Mouse (Mus musculus) midbrain, embryonic 14.5 days (tissue): ENCODE measurements around the gene Trove2. TPM values are rescaled to one million over a fixed set of nuclear protein-coding genes. Genes with fewer than 3 reads are reported as not detected.

Source experiments
- ATAC-seq: fragments of 200-750 bp; cut with Nextera tagmentation; 2 replicates; pipeline ENCODE4 v1.8.0; 2017; ENCODE audit warnings: moderate number of reproducible peaks, moderate library complexity; ENCODE audit not compliant: low FRiP score, low TSS enrichment
- DNase-seq: peaks from one replicate; pipeline ENCODE4 v3.0.0-alpha.2; 2015
- H3K27ac ChIP-seq: fragments of 300-500 bp; sonication (generic); replicated peaks from 2 replicates; pipeline ENCODE4 v1.5.1; 2014; ENCODE audit warnings: mild to moderate bottlenecking, low read depth, low read length, moderate library complexity
- H3K27me3 ChIP-seq: fragments of 300-500 bp; sonication (generic); 2 replicates; pipeline ENCODE4 v1.6.1; 2014; ENCODE audit warnings: low read length, control low read depth, mixed read lengths; ENCODE audit not compliant: control insufficient read depth, insufficient read depth
- H3K36me3 ChIP-seq: fragments of 300-500 bp; sonication (generic); 2 replicates; pipeline ENCODE4 v1.6.1; 2014; ENCODE audit warnings: low read length, control low read depth; ENCODE audit not compliant: control insufficient read depth, insufficient read depth
- H3K4me1 ChIP-seq: fragments of 300-500 bp; sonication (generic); 2 replicates; pipeline ENCODE4 v1.6.1; 2014; ENCODE audit warnings: mild to moderate bottlenecking, antibody characterized with exemption, low read length, control low read depth; ENCODE audit not compliant: control insufficient read depth, insufficient read depth
- H3K4me2 ChIP-seq: fragments of 300-500 bp; sonication (generic); 2 replicates; pipeline ENCODE4 v1.6.1; 2014; ENCODE audit warnings: mild to moderate bottlenecking, low read length, moderate library complexity
- H3K4me3 ChIP-seq: fragments of 300-500 bp; sonication (generic); replicated peaks from 2 replicates; pipeline ENCODE4 v1.5.1; 2014; ENCODE audit warnings: low read depth, low read length
- H3K9ac ChIP-seq: fragments of 300-500 bp; sonication (generic); replicated peaks from 2 replicates; pipeline ENCODE4 v1.6.1; 2014; ENCODE audit warnings: mild to moderate bottlenecking, low read length, moderate library complexity
- H3K9me3 ChIP-seq: fragments of 300-500 bp; sonication (generic); 2 replicates; pipeline ENCODE4 v1.6.1; 2016; ENCODE audit warnings: low read length, control low read depth, mixed read lengths; ENCODE audit not compliant: control insufficient read depth
- WGBS: fragments of 180-500 bp; shearing (Covaris S2); extraction: QIAGEN DNeasy Blood & Tissue Kit; methylation state at CpG from one replicate; pipeline ENCODE4 v1.1.7; 2014; 5-methylcytosine and 5-hydroxymethylcytosine counted together
- polyA plus RNA-seq: library from polyadenylated mRNA; unstranded; fragments of >200 nt; fragmentation: Nextera tagmentation; extraction: Ambion mirVana; gene quantifications from 2 replicates; pipeline ENCODE4 v1.2.1, GENCODE M21; 2014

Gene Trove2
- polyA plus RNA-seq = 28.8 and 45.9 TPM in 2 replicates

GRCm38 (mm10) chr1:143776446-143777411 is at the start of gene Trove2, which contains the start of gene Uchl5:
TSS of gene Trove2 (minus strand) at chr1:143777068.
TSS of gene Uchl5 (plus strand) at chr1:143777272.
- H3K9me3 ChIP-seq = no peaks in the 10 kb centered on the region
- peak within 1 kb of the TSS; percentile 85 for H3K9ac ChIP-seq
- DNase-seq (peak; percentile 99), ATAC-seq (peak; percentile 97)
- H3K4me1 ChIP-seq = peaks cover 35% of the 10 kb centered on the region
- H3K27ac ChIP-seq = peak within 1 kb of the TSS; percentile 83
- peak within 1 kb of the TSS; percentile 89 for H3K4me3 ChIP-seq
- under 1% methylated on average over 84 of the region's 84 CpGs for WGBS
- H3K27me3 ChIP-seq = no peaks in the 10 kb centered on the region
- H3K36me3 ChIP-seq = peaks cover 3% of the 10 kb centered on the region
- H3K4me2 ChIP-seq = peak within 1 kb of the TSS; percentile 92

- WGBS = 91% methylated on average over 3 of the region's 3 CpGs
- no peak overlapping the region for H3K27ac ChIP-seq
- ATAC-seq = no peak
- H3K4me2 ChIP-seq = no peak overlapping the region
- H3K9ac ChIP-seq = no peak overlapping the region
- no peak overlapping the region for H3K4me3 ChIP-seq
- H3K9me3 ChIP-seq = no peaks in the 10 kb centered on the region
- H3K36me3 ChIP-seq = no peaks in the 10 kb centered on the region
- DNase-seq = no peak
- peaks cover 4% of the 10 kb centered on the region; the same call in 1 of the 2 replicates for H3K4me1 ChIP-seq
- no peaks in the 10 kb centered on the region for H3K27me3 ChIP-seq
Measured at GRCm38 (mm10) chr1:143822677-143823076, 45.8 kb upstream of the Trove2 start.

- Histone ChIP-seq H3K4me2 (no peak overlapping the region), H3K9me3 (no peaks in the 10 kb centered on the region), H3K4me3 (no peak overlapping the region), H3K27ac (peak overlapping the region; percentile 52), H3K4me1 (peaks cover 4% of the 10 kb centered on the region; the same call in 1 of the 2 replicates), H3K36me3 (no peaks in the 10 kb centered on the region), H3K27me3 (no peaks in the 10 kb centered on the region), H3K9ac (no peak overlapping the region)
- ATAC-seq (peak; percentile 85; the same call in 1 of the 2 replicates), DNase-seq (peak; percentile 58)
- WGBS = 5% methylated on average over 2 of the region's 2 CpGs
Measured at GRCm38 (mm10) chr1:143820096-143820877, 43.4 kb upstream of the Trove2 start.

- H3K9ac ChIP-seq = no peak overlapping the region
- H3K4me3 ChIP-seq = no peak overlapping the region
- ATAC-seq = peak; percentile 79
- no peak overlapping the region for H3K27ac ChIP-seq
- peak; percentile 80 for DNase-seq
- no peaks in the 10 kb centered on the region for H3K27me3 ChIP-seq
- no peaks in the 10 kb centered on the region for H3K9me3 ChIP-seq
- 42% methylated on average over 7 of the region's 7 CpGs for WGBS
- H3K4me2 ChIP-seq = no peak overlapping the region
- no peaks in the 10 kb centered on the region for H3K36me3 ChIP-seq
- no peaks in the 10 kb centered on the region for H3K4me1 ChIP-seq
Measured at GRCm38 (mm10) chr1:143813676-143814360, 37.0 kb upstream of the Trove2 start.

- Histone ChIP-seq H3K4me3 (no peak overlapping the region), H3K27ac (no peak overlapping the region), H3K4me1 (no peaks in the 10 kb centered on the region), H3K4me2 (no peak overlapping the region), H3K9me3 (peaks cover 3% of the 10 kb centered on the region; the same call in 1 of the 2 replicates), H3K9ac (no peak overlapping the region), H3K27me3 (no peaks in the 10 kb centered on the region), H3K36me3 (no peaks in the 10 kb centered on the region; the same call in 1 of the 2 replicates)
- no peak for ATAC-seq
- DNase-seq = no peak
- 90% methylated on average over 6 of the region's 6 CpGs for WGBS
Measured at GRCm38 (mm10) chr1:143809062-143809461, 32.2 kb upstream of the Trove2 start.

- no peak overlapping the region for H3K9ac ChIP-seq
- no peaks in the 10 kb centered on the region for H3K4me1 ChIP-seq
- DNase-seq = peak; percentile 95
- no peaks in the 10 kb centered on the region for H3K27me3 ChIP-seq
- no peak overlapping the region for H3K27ac ChIP-seq
- WGBS = 31% methylated on average over 4 of the region's 4 CpGs
- ATAC-seq = peak; percentile 71; the same call in 1 of the 2 replicates
- H3K4me3 ChIP-seq = no peak overlapping the region
- peaks cover 3% of the 10 kb centered on the region; the same call in 1 of the 2 replicates for H3K9me3 ChIP-seq
- no peak overlapping the region for H3K4me2 ChIP-seq
- peaks cover 3% of the 10 kb centered on the region; the same call in 1 of the 2 replicates for H3K36me3 ChIP-seq
Measured at GRCm38 (mm10) chr1:143803537-143803936, 26.7 kb upstream of the Trove2 start.

GRCm38 (mm10) chr1:143788584-143789227 is 11.8 kb upstream of the Trove2 start:
- Histone ChIP-seq H3K36me3 (no peaks in the 10 kb centered on the region), H3K9ac (no peak overlapping the region)

More at GRCm38 (mm10) chr1:143788584-143789227, 11.8 kb upstream of the Trove2 start:
- H3K27ac ChIP-seq = no peak overlapping the region
- no peaks in the 10 kb centered on the region for H3K9me3 ChIP-seq
- ATAC-seq (no peak), DNase-seq (peak; percentile 47)
- no peak overlapping the region for H3K4me2 ChIP-seq
- no peaks in the 10 kb centered on the region for H3K27me3 ChIP-seq
- no peaks in the 10 kb centered on the region for H3K4me1 ChIP-seq
- 79% methylated on average over 2 of the region's 2 CpGs for WGBS
- H3K4me3 ChIP-seq = no peak overlapping the region
